Mouse (Mus musculus): ENCODE data around the gene Wdcp.
"Not testable (repeated sequence)": the region's sequence is repeated elsewhere in the genome, so short reads cannot be mapped to it uniquely, and the experiment has no call there.

The Wdcp gene

GRCm38 (mm10) chr12:4842890-4843597 lies at the start of gene Wdcp:
Wdcp (plus strand) TSS chr12:4843303.
- peak; percentile 94 for DNase-seq (ENCODE audit: low spot score)

DNA sequence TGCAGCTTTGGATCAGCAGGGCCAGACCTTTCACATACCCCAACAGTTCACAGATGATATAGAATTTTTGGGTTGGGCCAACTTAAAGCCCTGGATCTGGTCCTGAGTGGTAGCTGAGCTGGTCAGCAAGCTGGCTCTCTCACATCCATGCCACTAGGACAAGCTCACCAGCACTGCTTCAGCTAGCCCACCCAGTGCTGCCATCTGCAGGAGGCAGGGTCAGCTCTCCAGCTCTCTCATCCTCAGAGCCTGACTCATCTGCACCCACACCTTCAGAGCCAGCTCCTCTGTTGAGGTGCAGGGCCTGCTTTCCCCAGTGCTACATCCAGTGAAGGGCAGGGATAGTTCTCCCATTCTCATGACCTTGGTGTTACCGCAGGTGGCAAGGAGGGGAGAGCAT lies 49.4 kb upstream of the Wdcp start:
- DNase-seq (ENCODE audit: low spot score), result peak; percentile 35

DNA sequence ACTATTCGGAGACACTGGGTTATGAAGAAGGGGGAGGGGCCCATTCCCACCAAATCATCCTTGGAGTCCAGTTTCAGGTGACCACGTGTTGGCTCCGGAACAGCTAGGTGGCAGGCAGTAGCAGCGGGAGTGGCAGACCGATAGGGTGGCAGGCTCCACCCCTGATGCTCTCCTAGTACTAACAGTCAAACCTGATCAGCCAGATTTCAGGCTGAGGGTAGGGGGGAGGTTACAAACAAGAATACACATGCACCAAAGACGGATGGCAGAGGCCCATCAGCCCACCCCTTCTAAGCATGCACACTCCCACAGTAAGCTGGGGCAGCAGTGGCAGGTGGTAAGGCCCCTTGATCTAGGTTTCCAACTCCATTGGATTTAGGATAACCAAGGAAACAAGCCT lies 45.6 kb upstream of the Wdcp start:
- not testable (repeated sequence) for DNase-seq (ENCODE audit: low spot score)

DNA sequence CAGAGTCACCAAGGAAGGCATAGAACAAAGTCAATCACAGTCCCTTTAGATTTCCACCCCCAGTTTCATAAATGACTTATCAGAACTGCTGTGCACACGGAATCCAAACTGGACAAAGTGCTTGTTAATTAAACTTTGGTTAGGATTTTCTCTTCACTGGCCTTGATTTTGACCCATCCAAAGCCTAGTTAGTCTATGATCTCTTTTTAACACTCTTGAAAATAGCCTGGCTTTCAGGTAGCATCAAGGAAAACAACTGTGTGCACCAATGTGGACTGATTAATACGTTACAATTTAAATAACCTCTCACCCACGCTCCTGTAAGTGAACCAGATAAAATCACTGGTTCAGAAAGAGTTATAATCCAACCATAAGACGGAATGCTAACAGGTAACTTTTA lies 32.1 kb upstream of the Wdcp start:
- DNase-seq (ENCODE audit: low spot score), result no peak

DNA sequence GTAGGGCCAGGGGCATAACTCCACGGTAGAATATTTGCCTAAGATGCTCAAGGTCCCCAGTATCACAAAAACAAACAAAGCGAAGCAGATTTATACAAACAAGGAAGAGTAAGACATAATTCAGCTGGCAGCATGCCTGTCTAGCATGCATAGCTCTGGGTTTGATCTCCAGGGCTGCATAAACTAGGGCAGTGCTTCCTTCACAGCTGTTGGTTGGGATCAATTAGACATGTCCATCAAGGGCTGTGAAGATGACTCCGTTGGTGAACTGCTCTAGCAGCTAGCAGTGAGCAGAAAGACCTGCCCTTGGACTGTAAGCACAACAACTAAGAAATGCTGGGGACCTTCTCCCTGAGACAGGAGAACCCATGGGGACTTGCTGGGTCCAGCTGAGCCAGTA lies 31.4 kb upstream of the Wdcp start:
- no peak for DNase-seq (ENCODE audit: low spot score)

DNA sequence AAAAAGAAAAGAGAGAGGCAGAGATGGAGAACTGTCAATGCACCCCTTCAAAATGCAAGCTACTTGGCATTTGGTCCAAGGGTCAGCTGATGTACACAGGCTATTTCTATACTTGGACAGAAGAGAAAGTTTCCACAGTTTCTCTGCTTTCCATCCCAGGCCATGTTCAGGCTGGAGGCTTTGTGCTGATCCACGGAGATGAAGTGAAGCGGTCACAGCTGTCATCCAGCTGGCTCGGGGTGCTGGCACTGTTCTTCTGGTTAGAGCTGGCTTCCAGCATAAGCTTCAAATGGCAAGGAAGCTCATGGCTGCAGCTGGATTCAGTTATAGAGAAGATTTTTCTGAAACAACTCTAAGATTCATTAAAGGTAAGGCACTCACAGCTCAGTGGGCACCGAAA lies 29.5 kb upstream of the Wdcp start:
- no peak for DNase-seq (ENCODE audit: low spot score)

- DNase-seq (ENCODE audit: low spot score), result no peak
Observed at GRCm38 (mm10) chr12:4816680-4817360, 26.3 kb upstream of the Wdcp start.

GRCm38 (mm10) chr12:4817361-4818101 lies 25.6 kb upstream of the Wdcp start, which contains the start of gene Sf3b6:
Sf3b6 (plus strand) TSS chr12:4817544.
- DNase-seq (ENCODE audit: low spot score), result peak; percentile 98

GRCm38 (mm10) chr12:4827256-4827655 lies 15.8 kb upstream of the Wdcp start:
- DNase-seq (ENCODE audit: low spot score), result no peak

GRCm38 (mm10) chr12:4836959-4837358 lies 6.1 kb upstream of the Wdcp start:
- DNase-seq (ENCODE audit: low spot score), result no peak

DNA sequence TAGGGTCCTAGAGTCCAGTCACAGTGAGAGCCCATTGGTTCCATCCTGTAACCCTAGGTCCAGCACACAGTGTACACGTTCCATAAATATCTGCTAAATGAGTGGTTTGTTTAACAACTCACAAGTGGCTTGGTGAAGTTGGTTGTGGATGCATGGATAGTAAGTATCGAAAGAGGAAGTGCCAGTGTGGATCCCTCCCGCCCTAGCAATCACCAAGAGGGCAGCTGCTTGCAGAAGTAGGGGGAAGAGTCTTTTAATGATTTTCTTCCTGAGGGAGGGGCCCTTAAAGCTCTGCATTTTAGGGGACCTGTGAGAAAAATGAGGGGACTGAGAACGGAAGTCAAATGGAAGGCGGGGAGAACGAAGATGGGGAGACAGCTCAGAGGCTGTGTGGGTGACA lies 3.1 kb upstream of the Wdcp start:
- no peak for DNase-seq (ENCODE audit: low spot score)

GRCm38 (mm10) chr12:4840741-4841140 lies 2.4 kb upstream of the Wdcp start:
- DNase-seq (ENCODE audit: low spot score), result no peak

DNA sequence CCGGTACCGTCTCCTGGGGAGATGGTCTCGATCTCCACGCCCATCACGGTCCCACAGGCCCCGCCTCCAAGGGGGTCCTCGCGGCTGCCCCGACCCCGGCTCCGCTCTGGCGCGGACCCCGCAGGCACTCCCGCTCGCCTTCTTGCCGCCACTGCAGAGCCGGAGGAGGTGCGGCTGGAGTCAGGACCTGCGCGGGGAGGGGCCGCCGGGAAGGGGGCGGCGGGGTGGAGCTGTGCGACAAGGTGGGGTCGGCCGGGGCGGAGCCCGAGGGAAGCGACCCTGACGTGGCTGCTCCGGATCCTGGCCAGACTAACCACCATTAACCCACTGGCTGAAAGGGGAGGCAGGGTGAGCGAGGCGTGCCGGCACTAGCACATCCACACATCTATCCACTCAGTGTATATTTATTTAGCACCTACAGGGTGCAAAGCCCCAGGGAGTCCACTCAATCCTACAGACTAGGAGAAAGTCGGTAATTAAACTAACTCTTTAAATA lies 1.7 kb upstream of the Wdcp start, which contains the start of gene Fkbp1b:
TSS of gene Fkbp1b (minus strand) at position 200 of the 496 bp plus-strand sequence.
- peak; percentile 67 for DNase-seq (ENCODE audit: low spot score)

DNA sequence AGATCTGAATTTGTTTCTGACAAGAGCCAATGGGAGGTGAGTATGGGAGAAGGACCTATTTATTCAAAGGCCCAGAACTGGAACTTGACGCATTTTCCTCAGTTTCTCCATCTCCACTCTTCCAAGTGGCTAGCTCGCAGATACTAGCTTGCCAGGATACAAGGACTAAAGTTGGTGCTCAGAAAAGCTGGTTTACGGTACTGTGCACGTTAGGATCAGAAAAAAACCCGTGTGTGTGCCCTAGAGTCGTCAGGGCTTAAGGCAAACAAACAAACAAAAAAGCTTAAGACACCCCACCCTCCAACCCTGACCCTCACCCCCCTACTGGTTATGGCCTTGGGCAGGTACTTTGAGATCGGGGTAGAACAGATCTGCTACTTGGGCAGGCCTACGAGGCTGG lies 647 bp upstream of the Wdcp start:
- no peak for DNase-seq (ENCODE audit: low spot score)

DNA sequence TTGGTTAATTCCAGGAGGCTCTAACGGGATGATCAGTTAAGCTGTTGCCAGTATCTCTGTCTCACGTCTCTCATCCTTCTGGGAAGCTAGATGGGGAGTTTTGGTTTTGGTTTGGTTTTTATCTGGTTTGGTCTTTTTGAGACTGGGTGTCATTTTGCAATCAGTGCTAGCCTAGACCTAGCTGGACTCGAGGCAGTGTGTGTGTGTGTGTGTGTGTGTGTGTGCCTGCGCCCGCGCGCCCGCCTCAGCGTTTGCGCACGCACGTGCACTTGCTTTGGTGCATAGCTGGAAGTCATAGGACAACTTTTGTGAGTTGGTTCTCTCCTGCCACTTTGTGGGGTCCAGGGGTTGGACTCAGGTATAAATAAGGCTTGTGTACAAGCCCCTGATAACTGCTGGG lies 638 bp downstream of the Wdcp start:
- peak; percentile 50 for DNase-seq (ENCODE audit: low spot score)

- DNase-seq (ENCODE audit: low spot score), result no peak
Observed at GRCm38 (mm10) chr12:4856160-4856559, 13.1 kb downstream of the Wdcp start.

- no peak for DNase-seq (ENCODE audit: low spot score)
Observed at GRCm38 (mm10) chr12:4856834-4857233, 13.7 kb downstream of the Wdcp start.

GRCm38 (mm10) chr12:4859241-4859914 lies 16.3 kb downstream of the Wdcp start:
- no peak for DNase-seq (ENCODE audit: low spot score)

- no peak for DNase-seq (ENCODE audit: low spot score)
Observed at GRCm38 (mm10) chr12:4862672-4863071, 19.6 kb downstream of the Wdcp start.

DNA sequence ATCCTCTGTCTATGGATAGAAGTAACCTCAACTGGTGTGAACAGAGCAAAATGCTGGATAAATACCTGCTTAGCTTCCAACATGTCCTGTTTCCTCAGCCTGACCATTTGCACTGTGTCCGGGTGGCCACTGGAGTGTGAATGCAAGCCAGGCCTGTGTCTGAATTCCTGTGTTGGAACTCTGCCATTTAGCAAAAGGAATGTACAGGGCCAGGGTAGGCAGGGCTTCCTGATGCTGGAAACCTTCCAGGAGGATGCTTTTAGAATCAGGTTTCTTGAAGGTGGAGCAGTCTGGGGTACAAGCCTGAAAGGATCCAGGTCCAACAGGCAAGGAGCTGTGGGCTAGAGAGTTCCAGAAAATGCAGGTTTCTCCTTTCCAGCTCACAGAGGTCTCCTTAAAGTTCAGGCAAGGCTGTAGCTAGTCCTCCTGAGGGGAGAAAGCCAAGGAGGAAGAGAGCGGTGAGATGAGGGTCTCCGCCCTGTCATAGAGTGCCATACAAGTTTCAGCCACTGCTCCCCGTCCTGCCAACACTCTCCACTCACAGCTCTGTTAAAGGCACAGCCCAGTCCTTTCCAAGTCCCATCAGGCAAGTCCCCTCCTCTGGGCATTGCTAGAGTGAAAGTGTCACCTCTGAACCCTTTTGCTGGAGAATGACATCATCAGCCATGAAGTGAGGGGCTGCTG lies 20.7 kb downstream of the Wdcp start:
- DNase-seq (ENCODE audit: low spot score), result no peak

- DNase-seq (ENCODE audit: low spot score), result no peak
Observed at GRCm38 (mm10) chr12:4864338-4864690, 21.2 kb downstream of the Wdcp start.

DNA sequence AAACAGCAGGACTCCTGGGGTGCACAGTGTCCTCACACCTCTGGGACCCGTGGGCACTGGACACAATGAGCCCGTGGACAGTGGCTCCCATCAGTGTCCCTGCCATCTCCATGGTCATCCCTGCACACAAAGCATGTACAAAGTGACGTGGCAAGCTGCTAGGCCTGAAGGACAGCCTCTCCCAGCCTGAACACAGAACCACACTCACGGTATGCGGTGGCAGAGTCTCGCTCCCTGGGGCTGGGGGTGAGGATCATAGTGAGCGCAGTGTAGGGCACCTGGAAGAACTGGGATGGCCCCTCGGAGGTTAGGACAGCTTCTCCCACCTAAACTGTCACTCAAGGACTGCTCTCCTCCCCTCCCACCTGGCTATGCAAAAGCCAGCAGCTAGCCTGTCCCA lies 25.8 kb downstream of the Wdcp start:
- no peak for DNase-seq (ENCODE audit: low spot score)

All from retina, embryonic 14.5 days (tissue).